Mouse (Mus musculus) liver, embryonic 13.5 days (tissue): ENCODE data around the gene Elavl4. TPM values are rescaled to one million over a fixed set of nuclear protein-coding genes. Genes with fewer than 3 reads are reported as not detected.

ENCODE experiments used
- ATAC-seq: fragments of 200-750 bp; cut with Nextera tagmentation; 2 replicates; pipeline ENCODE4 v1.8.0; 2017; ENCODE audit warnings: low read depth, mild to moderate bottlenecking, moderate number of reproducible peaks, moderate library complexity
- DNase-seq: peaks from one replicate; pipeline ENCODE4 v3.0.0; 2022
- H3K27ac ChIP-seq: fragments of 300-500 bp; sonication (generic); 2 replicates; pipeline ENCODE4 v1.5.1; 2015; ENCODE audit warnings: moderate library complexity, mild to moderate bottlenecking, inconsistent platforms
- H3K27me3 ChIP-seq: fragments of 300-500 bp; sonication (generic); 2 replicates; pipeline ENCODE4 v1.6.1; 2015; ENCODE audit warnings: mild to moderate bottlenecking, inconsistent platforms
- H3K36me3 ChIP-seq: fragments of 300-500 bp; sonication (generic); 2 replicates; pipeline ENCODE4 v1.6.1; 2015; ENCODE audit warnings: mild to moderate bottlenecking, inconsistent platforms
- H3K4me1 ChIP-seq: fragments of 300-500 bp; sonication (generic); replicated peaks from 2 replicates; pipeline ENCODE4 v1.6.1; 2015; ENCODE audit warnings: inconsistent platforms
- H3K4me2 ChIP-seq: fragments of 300-500 bp; sonication (generic); 2 replicates; pipeline ENCODE4 v1.6.1; 2015; ENCODE audit warnings: inconsistent platforms, mild to moderate bottlenecking, moderate library complexity
- H3K4me3 ChIP-seq: fragments of 300-500 bp; sonication (generic); replicated peaks from 2 replicates; pipeline ENCODE4 v1.5.1; 2015; ENCODE audit warnings: mild to moderate bottlenecking, inconsistent platforms
- H3K9ac ChIP-seq: fragments of 300-500 bp; sonication (generic); 2 replicates; pipeline ENCODE4 v1.6.1; 2015; ENCODE audit warnings: mild to moderate bottlenecking, inconsistent platforms
- H3K9me3 ChIP-seq: fragments of 300-500 bp; sonication (generic); replicated peaks from 2 replicates; pipeline ENCODE4 v1.6.1; 2016; ENCODE audit warnings: inconsistent platforms
- WGBS: fragments of 180-500 bp; shearing (Covaris S2); methylation state at CpG from one replicate; pipeline ENCODE4 v1.1.7; 2015; ENCODE audit not compliant: insufficient replicate concordance; 5-methylcytosine and 5-hydroxymethylcytosine counted together
- polyA plus RNA-seq: library from polyadenylated mRNA; unstranded; fragments of >200 nt; fragmentation: Nextera tagmentation; extraction: Ambion mirVana; gene quantifications from 2 replicates; pipeline ENCODE4 v1.2.1, GENCODE M21; 2015

Elavl4 gene
- polyA plus RNA-seq, 1 experiment from 2014 or later = 0.54 TPM

GRCm38 (mm10) chr4:110217553-110217952 lies 134.2 kb downstream of the Elavl4 start:
- DNase-seq = no peak
- Histone ChIP-seq H3K4me1 (0 out of 2 replicates have a peak, but pooled peaks cover 2% of the 10 kb centered on the region), H3K27ac (no peak overlapping the region), H3K9ac (no peak overlapping the region), H3K36me3 (no peaks in the 10 kb centered on the region), H3K4me2 (no peak overlapping the region), H3K4me3 (no peak overlapping the region), H3K27me3 (no peaks in the 10 kb centered on the region), H3K9me3 (no peaks in the 10 kb centered on the region)
- WGBS = 51% methylated on average over 3 of the region's 3 CpGs
- ATAC-seq = no peak

DNA sequence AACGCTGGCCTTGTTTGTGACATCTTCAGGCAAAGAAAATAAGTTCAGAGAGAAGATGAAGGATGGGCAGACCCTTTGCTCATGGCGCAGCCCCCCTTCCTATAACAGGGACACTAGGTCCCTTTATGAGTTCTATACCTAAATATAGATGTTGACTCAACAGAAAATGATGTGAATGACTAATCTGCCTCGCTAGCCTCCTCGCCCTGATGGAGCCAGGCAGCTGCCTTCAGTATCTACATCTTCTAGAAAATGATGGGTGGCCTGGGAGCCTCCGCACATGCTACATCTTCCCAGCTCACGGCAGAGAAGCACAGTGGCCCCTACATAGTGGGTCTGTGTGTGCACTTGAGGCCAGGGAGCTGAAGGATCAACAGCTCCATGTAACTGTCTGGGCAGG lies 137.2 kb downstream of the Elavl4 start:
- WGBS = 66% methylated on average over 6 of the region's 6 CpGs
- H3K4me1 ChIP-seq = no peaks in the 10 kb centered on the region
- no peaks in the 10 kb centered on the region for H3K9me3 ChIP-seq
- no peak overlapping the region for H3K27ac ChIP-seq
- no peak overlapping the region for H3K4me3 ChIP-seq
- no peaks in the 10 kb centered on the region for H3K27me3 ChIP-seq
- DNase-seq = no peak
- H3K4me2 ChIP-seq = no peak overlapping the region
- no peak overlapping the region for H3K9ac ChIP-seq
- no peak for ATAC-seq
- no peaks in the 10 kb centered on the region for H3K36me3 ChIP-seq

DNA sequence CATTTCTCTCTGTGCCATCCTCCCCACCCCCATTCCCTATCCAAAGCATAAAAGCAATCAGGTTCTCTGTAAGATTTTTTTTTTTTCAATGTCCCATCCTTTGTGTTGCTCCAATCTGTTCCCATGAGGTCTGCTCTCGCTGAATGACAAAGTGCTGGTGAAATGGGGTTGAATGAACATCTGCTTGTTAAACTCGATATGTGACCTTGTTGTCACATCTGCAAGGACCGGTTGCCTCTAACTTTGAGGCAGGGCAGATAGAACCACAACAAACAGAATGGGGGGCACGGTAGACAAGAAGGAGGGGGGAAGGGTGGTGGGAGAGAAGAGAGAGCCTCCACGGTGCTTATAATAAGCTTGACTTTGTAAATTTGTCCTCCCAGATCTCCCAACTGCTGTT lies 138.0 kb downstream of the Elavl4 start:
- Histone ChIP-seq H3K4me1 (no peaks in the 10 kb centered on the region), H3K9me3 (no peaks in the 10 kb centered on the region), H3K27me3 (no peaks in the 10 kb centered on the region), H3K36me3 (no peaks in the 10 kb centered on the region), H3K9ac (no peak overlapping the region), H3K27ac (no peak overlapping the region), H3K4me3 (no peak overlapping the region), H3K4me2 (no peak overlapping the region)
- WGBS = 63% methylated on average over 5 of the region's 5 CpGs
- no peak for ATAC-seq
- no peak for DNase-seq

GRCm38 (mm10) chr4:110210246-110210645 lies 141.5 kb downstream of the Elavl4 start:
- Histone ChIP-seq H3K4me1 (no peaks in the 10 kb centered on the region), H3K4me2 (no peak overlapping the region), H3K9me3 (no peaks in the 10 kb centered on the region), H3K9ac (no peak overlapping the region), H3K4me3 (no peak overlapping the region), H3K36me3 (no peaks in the 10 kb centered on the region), H3K27ac (no peak overlapping the region), H3K27me3 (no peaks in the 10 kb centered on the region)
- no peak for DNase-seq
- ATAC-seq = no peak
- WGBS = 68% methylated on average over 5 of the region's 5 CpGs

DNA sequence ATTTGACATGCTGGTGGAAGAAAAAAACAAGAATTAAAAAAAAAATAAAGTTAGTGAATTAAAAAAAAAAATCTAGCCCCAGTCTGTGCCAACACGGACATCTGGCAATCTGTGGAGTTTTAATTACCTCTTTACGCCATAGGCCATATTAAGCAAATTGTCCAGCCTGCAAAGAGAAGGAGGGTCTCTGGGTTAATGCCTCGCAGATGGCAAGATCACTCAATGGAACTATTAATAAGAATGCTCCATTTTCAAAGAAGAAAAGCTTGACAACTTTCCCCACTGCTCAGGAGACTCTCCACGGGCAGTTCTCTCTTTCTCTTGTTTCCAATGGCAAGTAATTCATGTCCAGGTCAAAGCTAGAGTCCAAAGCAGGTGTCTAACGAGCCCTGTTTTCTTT lies 142.1 kb downstream of the Elavl4 start:
- Histone ChIP-seq H3K36me3 (no peaks in the 10 kb centered on the region), H3K4me2 (no peak overlapping the region), H3K27me3 (no peaks in the 10 kb centered on the region), H3K4me1 (no peaks in the 10 kb centered on the region), H3K9ac (no peak overlapping the region), H3K9me3 (no peaks in the 10 kb centered on the region), H3K4me3 (no peak overlapping the region), H3K27ac (no peak overlapping the region)
- ATAC-seq = no peak
- 63% methylated on average over 5 of the region's 5 CpGs for WGBS
- no peak for DNase-seq

- H3K9me3 ChIP-seq = no peaks in the 10 kb centered on the region
- no peaks in the 10 kb centered on the region for H3K36me3 ChIP-seq
- WGBS = 84% methylated on average over 3 of the region's 3 CpGs
These were observed 150.0 kb downstream of the Elavl4 start for GRCm38 (mm10) chr4:110201680-110202079.

DNA sequence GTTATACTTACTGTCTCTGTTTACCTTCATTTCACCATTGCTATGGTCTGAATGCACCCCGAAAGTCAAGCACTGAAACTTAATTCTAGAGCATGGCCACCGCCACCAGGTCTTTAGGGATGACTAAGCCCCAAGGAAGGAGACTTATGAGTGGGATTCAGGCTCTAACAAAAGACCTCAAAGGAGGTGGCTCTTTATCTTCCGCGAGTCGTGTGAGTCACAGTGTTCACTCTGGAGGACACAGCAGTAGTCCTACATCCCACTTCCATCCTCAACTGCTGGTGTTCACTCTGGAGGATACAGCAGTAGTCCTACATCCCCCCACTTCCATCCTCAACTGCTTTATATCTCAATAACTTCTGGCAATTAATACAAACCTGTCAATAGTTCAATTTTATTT lies 151.8 kb downstream of the Elavl4 start:
- Histone ChIP-seq H3K4me3 (no peak overlapping the region), H3K9me3 (no peaks in the 10 kb centered on the region), H3K27ac (no peak overlapping the region), H3K36me3 (no peaks in the 10 kb centered on the region), H3K27me3 (no peaks in the 10 kb centered on the region), H3K4me2 (no peak overlapping the region), H3K9ac (no peak overlapping the region), H3K4me1 (no peaks in the 10 kb centered on the region)
- ATAC-seq (no peak), DNase-seq (no peak)
- 77% methylated on average over 5 of the region's 5 CpGs for WGBS

More at GRCm38 (mm10) chr4:110201680-110202079, 150.0 kb downstream of the Elavl4 start:
- Histone ChIP-seq H3K4me1 (no peaks in the 10 kb centered on the region), H3K9ac (no peak overlapping the region), H3K27me3 (no peaks in the 10 kb centered on the region), H3K4me3 (no peak overlapping the region), H3K4me2 (no peak overlapping the region), H3K27ac (no peak overlapping the region)
- ATAC-seq (no peak), DNase-seq (no peak)

GRCm38 (mm10) chr4:110198600-110198999 lies 153.1 kb downstream of the Elavl4 start:
- H3K9ac ChIP-seq = no peak overlapping the region
- H3K27ac ChIP-seq = no peak overlapping the region
- no peaks in the 10 kb centered on the region for H3K9me3 ChIP-seq
- H3K4me1 ChIP-seq = no peaks in the 10 kb centered on the region
- no peak overlapping the region for H3K4me2 ChIP-seq
- no peaks in the 10 kb centered on the region for H3K27me3 ChIP-seq
- no peaks in the 10 kb centered on the region for H3K36me3 ChIP-seq
- no peak overlapping the region for H3K4me3 ChIP-seq
- DNase-seq (no peak), ATAC-seq (no peak)
- 43% methylated on average over 2 of the region's 2 CpGs for WGBS

DNA sequence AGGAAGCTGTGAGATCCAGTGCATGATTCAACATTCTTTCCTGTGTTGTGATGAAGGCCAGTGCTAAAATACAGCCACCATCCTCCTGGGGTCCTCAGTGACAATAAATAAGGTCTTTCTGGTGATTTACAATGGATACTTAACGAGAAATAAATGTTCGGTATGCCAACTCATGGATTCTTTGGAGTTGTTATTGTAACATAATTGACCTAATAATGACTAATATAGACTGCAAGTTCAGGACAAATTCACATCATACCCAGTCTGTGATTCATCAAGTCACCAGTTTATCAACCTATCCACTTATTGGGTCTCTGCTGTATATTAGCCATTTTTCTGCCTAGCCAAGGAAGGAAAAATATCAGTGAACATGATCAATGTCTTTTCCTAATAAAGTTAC lies 174.4 kb downstream of the Elavl4 start:
- no peaks in the 10 kb centered on the region for H3K27me3 ChIP-seq
- 76% methylated on average over 2 of the region's 2 CpGs for WGBS
- no peak overlapping the region for H3K27ac ChIP-seq
- H3K4me1 ChIP-seq = no peaks in the 10 kb centered on the region
- H3K4me3 ChIP-seq = no peak overlapping the region
- DNase-seq (no peak), ATAC-seq (no peak)
- no peak overlapping the region for H3K4me2 ChIP-seq
- no peaks in the 10 kb centered on the region for H3K9me3 ChIP-seq
- no peaks in the 10 kb centered on the region for H3K36me3 ChIP-seq
- no peak overlapping the region for H3K9ac ChIP-seq

DNA sequence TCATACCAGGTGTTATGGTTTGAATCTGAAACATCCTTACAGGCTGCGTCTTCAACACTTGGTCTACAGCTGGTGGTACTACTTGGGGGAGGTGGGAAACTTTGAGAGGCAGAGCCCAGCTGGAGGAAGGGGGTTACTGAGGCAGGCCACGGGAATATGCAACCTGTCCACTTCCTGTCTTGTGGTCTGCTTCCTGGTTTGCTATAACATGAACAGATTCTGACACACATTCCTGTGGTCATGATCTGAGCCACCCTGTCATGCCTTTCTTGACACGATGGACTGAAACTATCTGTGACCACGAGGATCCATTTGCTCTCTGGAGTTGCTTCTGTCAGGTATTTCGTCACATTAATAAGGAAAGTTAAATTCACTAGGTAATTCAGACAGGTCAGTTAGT lies 179.7 kb downstream of the Elavl4 start:
- no peak overlapping the region for H3K4me2 ChIP-seq
- ATAC-seq (no peak), DNase-seq (no peak)
- H3K9me3 ChIP-seq = no peaks in the 10 kb centered on the region
- no peaks in the 10 kb centered on the region for H3K27me3 ChIP-seq
- H3K9ac ChIP-seq = no peak overlapping the region
- WGBS = 35% methylated on average over 5 of the region's 5 CpGs
- no peaks in the 10 kb centered on the region for H3K36me3 ChIP-seq
- no peak overlapping the region for H3K4me3 ChIP-seq
- no peaks in the 10 kb centered on the region for H3K4me1 ChIP-seq
- H3K27ac ChIP-seq = no peak overlapping the region

GRCm38 (mm10) chr4:110165217-110165616 lies 186.5 kb downstream of the Elavl4 start:
- no peaks in the 10 kb centered on the region for H3K4me1 ChIP-seq
- no peak overlapping the region for H3K4me3 ChIP-seq
- no peaks in the 10 kb centered on the region for H3K36me3 ChIP-seq
- H3K27me3 ChIP-seq = no peaks in the 10 kb centered on the region
- no peaks in the 10 kb centered on the region for H3K9me3 ChIP-seq
- no peak overlapping the region for H3K27ac ChIP-seq
- no peak overlapping the region for H3K9ac ChIP-seq
- WGBS = 58% methylated on average over 5 of the region's 5 CpGs
- DNase-seq (no peak), ATAC-seq (no peak)
- H3K4me2 ChIP-seq = no peak overlapping the region

- no peak for ATAC-seq
These were observed 190.1 kb downstream of the Elavl4 start for GRCm38 (mm10) chr4:110161600-110161999.

More at GRCm38 (mm10) chr4:110161600-110161999, 190.1 kb downstream of the Elavl4 start:
- Histone ChIP-seq H3K9me3 (no peaks in the 10 kb centered on the region), H3K4me3 (no peak overlapping the region), H3K36me3 (no peaks in the 10 kb centered on the region), H3K9ac (no peak overlapping the region), H3K4me1 (no peaks in the 10 kb centered on the region), H3K27ac (no peak overlapping the region), H3K27me3 (no peaks in the 10 kb centered on the region), H3K4me2 (no peak overlapping the region)
- DNase-seq = no peak
- 59% methylated on average over 3 of the region's 3 CpGs for WGBS
